Mouse (Mus musculus) heart, embryonic 13.5 days (tissue): ENCODE data around the gene Krtap4-8. TPM values are rescaled to one million over a fixed set of nuclear protein-coding genes. Genes with fewer than 3 reads are reported as not detected.

ENCODE experiments used
- ATAC-seq: fragments of 200-750 bp; cut with Nextera tagmentation; 2 replicates; pipeline ENCODE4 v1.8.0; 2017; ENCODE audit warnings: moderate TSS enrichment; ENCODE audit not compliant: insufficient number of reproducible peaks, low FRiP score, low TSS enrichment; ENCODE audit errors: extremely low read depth
- H3K27ac ChIP-seq: fragments of 300-500 bp; sonication (generic); replicated peaks from 2 replicates; pipeline ENCODE4 v1.5.1; 2015; ENCODE audit warnings: moderate library complexity, mild to moderate bottlenecking, inconsistent platforms
- H3K27me3 ChIP-seq: fragments of 300-500 bp; sonication (generic); replicated peaks from 2 replicates; pipeline ENCODE4 v1.6.1; 2015; ENCODE audit warnings: mild to moderate bottlenecking, inconsistent platforms
- H3K36me3 ChIP-seq: fragments of 300-500 bp; sonication (generic); 2 replicates; pipeline ENCODE4 v1.6.1; 2015; ENCODE audit warnings: mild to moderate bottlenecking, inconsistent platforms
- H3K4me1 ChIP-seq: fragments of 300-500 bp; sonication (generic); 2 replicates; pipeline ENCODE4 v1.6.1; 2015; ENCODE audit warnings: inconsistent platforms
- H3K4me2 ChIP-seq: fragments of 300-500 bp; sonication (generic); 2 replicates; pipeline ENCODE4 v1.6.1; 2015; ENCODE audit warnings: inconsistent platforms, mild to moderate bottlenecking, moderate library complexity
- H3K4me3 ChIP-seq: fragments of 300-500 bp; sonication (generic); 2 replicates; pipeline ENCODE4 v1.5.1; 2015; ENCODE audit warnings: moderate library complexity, mild to moderate bottlenecking, inconsistent platforms
- H3K9ac ChIP-seq: fragments of 300-500 bp; sonication (generic); 2 replicates; pipeline ENCODE4 v1.6.1; 2015; ENCODE audit warnings: inconsistent platforms, mild to moderate bottlenecking, moderate library complexity
- H3K9me3 ChIP-seq: fragments of 300-500 bp; sonication (generic); 2 replicates; pipeline ENCODE4 v1.6.1; 2016; ENCODE audit warnings: inconsistent platforms
- WGBS: fragments of 180-500 bp; shearing (Covaris S2); methylation state at CpG from one replicate; pipeline ENCODE4 v1.1.7; 2015; ENCODE audit warnings: mixed read lengths; 5-methylcytosine and 5-hydroxymethylcytosine counted together
- polyA plus RNA-seq: library from polyadenylated mRNA; unstranded; fragments of >200 nt; fragmentation: Nextera tagmentation; extraction: Ambion mirVana; gene quantifications from 2 replicates; pipeline ENCODE4 v1.2.1, GENCODE M21; 2015

The Krtap4-8 gene
- polyA plus RNA-seq, 1 experiment from 2014 or later = not detected

DNA sequence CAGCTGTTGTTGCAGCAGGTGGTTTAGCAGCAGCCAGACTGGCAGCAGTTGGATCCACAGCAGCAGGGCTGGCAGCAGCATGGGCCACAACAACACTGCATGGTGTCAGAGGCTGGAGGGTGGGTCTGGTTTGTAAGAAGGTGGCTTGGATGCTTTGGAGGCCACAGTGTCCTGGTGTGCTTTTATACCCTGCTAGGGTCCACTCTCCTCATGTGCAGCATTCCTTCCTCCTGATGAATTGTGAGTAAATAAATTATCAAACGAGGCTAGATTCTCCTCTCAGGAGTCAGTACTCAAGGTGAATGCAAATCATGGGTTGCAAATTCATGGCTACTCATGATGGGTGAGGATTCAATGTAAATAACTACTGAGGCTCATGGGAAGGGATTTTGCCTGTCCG is 46.3 kb downstream of the Krtap4-8 start, which contains the start of gene Gm14180:
Gene Gm14180, minus strand, starts transcription at position 101 of the 400 bp plus-strand sequence.
- 54% methylated on average over 2 of the region's 2 CpGs for WGBS
- no peaks in the 10 kb centered on the region for H3K27me3 ChIP-seq

More for the DNA sequence above, 46.3 kb downstream of the Krtap4-8 start, which contains the start of gene Gm14180:
- no peak for ATAC-seq
- H3K9ac ChIP-seq = no peak within 1 kb of the TSS
- no peaks in the 10 kb centered on the region for H3K4me1 ChIP-seq
- H3K36me3 ChIP-seq = no peaks in the 10 kb centered on the region
- no peak within 1 kb of the TSS for H3K4me2 ChIP-seq
- H3K9me3 ChIP-seq = no peaks in the 10 kb centered on the region
- H3K27ac ChIP-seq = no peak within 1 kb of the TSS
- H3K4me3 ChIP-seq = no peak within 1 kb of the TSS

Other genes with a start within 250 kb of the Krtap4-8 start
- not detected in 2 replicates for gene Krt40, start 237.5 kb downstream of the Krtap4-8 start, polyA plus RNA-seq
- gene Krtap3-3, start 229.8 kb downstream of the Krtap4-8 start, polyA plus RNA-seq = not detected in 2 replicates
- not detected in 2 replicates for gene Krtap3-2, start 223.9 kb downstream of the Krtap4-8 start, polyA plus RNA-seq
- not detected in 2 replicates for gene Gm11939, start 221.2 kb downstream of the Krtap4-8 start, polyA plus RNA-seq
- gene Krtap3-1, start 214.1 kb downstream of the Krtap4-8 start, polyA plus RNA-seq = not detected in 2 replicates
- gene Krtap1-5, start 199.7 kb downstream of the Krtap4-8 start, polyA plus RNA-seq = not detected in 2 replicates
- gene Krtap1-4, start 197.1 kb downstream of the Krtap4-8 start, polyA plus RNA-seq = not detected in 2 replicates
- gene Krtap1-3, start 189.4 kb downstream of the Krtap4-8 start, polyA plus RNA-seq = not detected in 2 replicates
- gene Krtap9-3, start 182.6 kb downstream of the Krtap4-8 start, polyA plus RNA-seq = not detected in 2 replicates
- gene Gm11938, start 177.4 kb downstream of the Krtap4-8 start, polyA plus RNA-seq = not detected in 2 replicates
- gene Gm11937, start 170.5 kb downstream of the Krtap4-8 start, polyA plus RNA-seq = not detected in 2 replicates
- not detected in 2 replicates for gene Krtap2-4, start 165.9 kb downstream of the Krtap4-8 start, polyA plus RNA-seq
- gene Gm11562, start 160.3 kb downstream of the Krtap4-8 start, polyA plus RNA-seq = not detected in 2 replicates
- not detected in 2 replicates for gene Krtap4-1, start 152.5 kb downstream of the Krtap4-8 start, polyA plus RNA-seq
- gene Krtap4-2, start 145.6 kb downstream of the Krtap4-8 start, polyA plus RNA-seq = not detected in 2 replicates
- not detected in 2 replicates for gene Krtap4-7, start 136.6 kb downstream of the Krtap4-8 start, polyA plus RNA-seq
- gene Gm11555, start 130.5 kb downstream of the Krtap4-8 start, polyA plus RNA-seq = not detected in 2 replicates
- not detected in 2 replicates for gene Gm11563, start 121.7 kb downstream of the Krtap4-8 start, polyA plus RNA-seq
- not detected in 2 replicates for gene Krtap4-6, start 114.7 kb downstream of the Krtap4-8 start, polyA plus RNA-seq
- gene Gm14190, start 90.0 kb downstream of the Krtap4-8 start, polyA plus RNA-seq = not detected in 2 replicates
- not detected in 2 replicates for gene Gm14180, start 46.4 kb downstream of the Krtap4-8 start, polyA plus RNA-seq
- gene Gm11595, start 7.8 kb downstream of the Krtap4-8 start, polyA plus RNA-seq = not detected in 2 replicates
- gene Krtap4-9, start 4.5 kb upstream of the Krtap4-8 start, polyA plus RNA-seq = not detected in 2 replicates
- gene Gm11596, start 12.8 kb upstream of the Krtap4-8 start, polyA plus RNA-seq = not detected in 2 replicates
- not detected in 2 replicates for gene Gm11569, start 18.2 kb upstream of the Krtap4-8 start, polyA plus RNA-seq
- gene Gm11554, start 23.7 kb upstream of the Krtap4-8 start, polyA plus RNA-seq = not detected in 2 replicates
- not detected in 2 replicates for gene Krtap4-13, start 29.2 kb upstream of the Krtap4-8 start, polyA plus RNA-seq
- gene Gm11564, start 35.0 kb upstream of the Krtap4-8 start, polyA plus RNA-seq = not detected in 2 replicates
- gene 2300003K06Rik, start 57.4 kb upstream of the Krtap4-8 start, polyA plus RNA-seq = not detected in 2 replicates
- not detected in 2 replicates for gene Krtap4-16, start 70.9 kb upstream of the Krtap4-8 start, polyA plus RNA-seq
- gene Gm11568, start 77.2 kb upstream of the Krtap4-8 start, polyA plus RNA-seq = not detected in 2 replicates
- gene Gm11559, start 83.8 kb upstream of the Krtap4-8 start, polyA plus RNA-seq = not detected in 2 replicates
- not detected in 2 replicates for gene Krtap9-1, start 92.7 kb upstream of the Krtap4-8 start, polyA plus RNA-seq
- not detected in 2 replicates for gene Gm11567, start 98.5 kb upstream of the Krtap4-8 start, polyA plus RNA-seq
- gene Krtap31-1, start 127.2 kb upstream of the Krtap4-8 start, polyA plus RNA-seq = not detected in 2 replicates
- not detected in 2 replicates for gene Gm11565, start 134.0 kb upstream of the Krtap4-8 start, polyA plus RNA-seq
- not detected in 2 replicates for gene Krtap31-2, start 155.6 kb upstream of the Krtap4-8 start, polyA plus RNA-seq
- not detected in 2 replicates for gene Krtap9-5, start 167.8 kb upstream of the Krtap4-8 start, polyA plus RNA-seq
- not detected in 2 replicates for gene Krtap29-1, start 198.3 kb upstream of the Krtap4-8 start, polyA plus RNA-seq
- gene Krtap16-1, start 205.9 kb upstream of the Krtap4-8 start, polyA plus RNA-seq = not detected in 2 replicates
- gene Krtap17-1, start 213.3 kb upstream of the Krtap4-8 start, polyA plus RNA-seq = not detected in 2 replicates
- not detected in 2 replicates for gene Krt33a, start 235.5 kb upstream of the Krtap4-8 start, polyA plus RNA-seq
- not detected in 2 replicates for gene Krt33b, start 249.2 kb upstream of the Krtap4-8 start, polyA plus RNA-seq